Mouse (Mus musculus) lung, postnatal 10 days (tissue): ENCODE measurements around the gene Cmc1.

Experiments used
- DNase-seq: peaks from one replicate; pipeline ENCODE4 v3.0.0; 2021

Gene Cmc1

DNA sequence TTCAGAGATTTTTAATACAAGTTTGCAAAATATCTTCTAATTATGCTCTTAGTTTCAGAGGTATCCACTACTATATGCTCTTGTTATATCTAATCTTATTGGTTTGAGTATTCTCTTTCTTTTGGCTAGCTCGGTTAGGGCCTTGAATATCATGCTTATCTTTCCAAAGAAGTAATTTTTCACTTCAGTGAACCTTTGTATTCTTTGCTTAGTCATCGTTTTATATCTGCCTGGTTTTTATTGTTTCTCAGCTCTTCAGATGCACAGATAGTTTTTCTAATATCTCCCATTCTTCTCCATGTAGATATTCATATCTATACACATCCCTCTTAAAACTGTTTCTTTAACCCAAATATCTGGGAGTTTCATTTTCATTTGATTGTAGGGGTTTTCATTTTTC, 125.0 kb downstream of the Cmc1 start:
- no peak for DNase-seq
